Mouse (Mus musculus): ENCODE results near the gene Mllt1. TPM values are rescaled to one million over a fixed set of nuclear protein-coding genes. Genes with fewer than 3 reads are reported as not detected.
"Not testable (repeated sequence)": the region's sequence is repeated elsewhere in the genome, so short reads cannot be mapped to it uniquely, and the experiment has no call there.

Mllt1 gene
- polyA plus RNA-seq, 1 experiment, result 149 TPM

- no peak for DNase-seq (ENCODE audit: low read depth)
- TF ChIP-seq POLR2A (IDR thresholded peaks at IDR 0.05; ENCODE audit: borderline replicate concordance, extremely low read depth, insufficient read depth, insufficient read length, poor library complexity, severe bottlenecking), result no peak
- no peak for TF ChIP-seq CTCF (IDR thresholded peaks at IDR 0.05; ENCODE audit: borderline replicate concordance, extremely low read depth, insufficient read depth, insufficient read length)
Observed at GRCm38 (mm10) chr17:56934545-56935330, 477 bp downstream of the Mllt1 start.

- no peak for DNase-seq (ENCODE audit: low read depth)
- no peak for TF ChIP-seq CTCF (IDR thresholded peaks at IDR 0.05; ENCODE audit: borderline replicate concordance, extremely low read depth, insufficient read depth, insufficient read length)
- no peak for TF ChIP-seq POLR2A (IDR thresholded peaks at IDR 0.05; ENCODE audit: borderline replicate concordance, extremely low read depth, insufficient read depth, insufficient read length, poor library complexity, severe bottlenecking)
Observed at GRCm38 (mm10) chr17:56933395-56933794, 1.8 kb downstream of the Mllt1 start.

- no peak for DNase-seq (ENCODE audit: low read depth)
- TF ChIP-seq POLR2A (IDR thresholded peaks at IDR 0.05; ENCODE audit: borderline replicate concordance, extremely low read depth, insufficient read depth, insufficient read length, poor library complexity, severe bottlenecking) (no peak), CTCF (IDR thresholded peaks at IDR 0.05; ENCODE audit: borderline replicate concordance, extremely low read depth, insufficient read depth, insufficient read length) (no peak)
Observed at GRCm38 (mm10) chr17:56930026-56930425, 5.2 kb downstream of the Mllt1 start.

- TF ChIP-seq CTCF (IDR thresholded peaks at IDR 0.05; ENCODE audit: borderline replicate concordance, extremely low read depth, insufficient read depth, insufficient read length) (no peak), POLR2A (IDR thresholded peaks at IDR 0.05; ENCODE audit: borderline replicate concordance, extremely low read depth, insufficient read depth, insufficient read length, poor library complexity, severe bottlenecking) (no peak)
- no peak for DNase-seq (ENCODE audit: low read depth)
Observed at GRCm38 (mm10) chr17:56929530-56929929, 5.7 kb downstream of the Mllt1 start.

GRCm38 (mm10) chr17:56929101-56929500, 6.1 kb downstream of the Mllt1 start:
- no peak for TF ChIP-seq POLR2A (IDR thresholded peaks at IDR 0.05; ENCODE audit: borderline replicate concordance, extremely low read depth, insufficient read depth, insufficient read length, poor library complexity, severe bottlenecking)
- no peak for DNase-seq (ENCODE audit: low read depth)

- no peak for DNase-seq (ENCODE audit: low read depth)
- TF ChIP-seq POLR2A (IDR thresholded peaks at IDR 0.05; ENCODE audit: borderline replicate concordance, extremely low read depth, insufficient read depth, insufficient read length, poor library complexity, severe bottlenecking) (no peak), CTCF (IDR thresholded peaks at IDR 0.05; ENCODE audit: borderline replicate concordance, extremely low read depth, insufficient read depth, insufficient read length) (no peak)
Observed at GRCm38 (mm10) chr17:56925998-56926397, 9.2 kb downstream of the Mllt1 start.

GRCm38 (mm10) chr17:56919725-56920124, 15.5 kb downstream of the Mllt1 start:
- TF ChIP-seq POLR2A (IDR thresholded peaks at IDR 0.05; ENCODE audit: borderline replicate concordance, extremely low read depth, insufficient read depth, insufficient read length, poor library complexity, severe bottlenecking) (no peak), CTCF (IDR thresholded peaks at IDR 0.05; ENCODE audit: borderline replicate concordance, extremely low read depth, insufficient read depth, insufficient read length) (no peak)
- DNase-seq (ENCODE audit: low read depth), result no peak

GRCm38 (mm10) chr17:56917166-56917565, 18.0 kb downstream of the Mllt1 start:
- DNase-seq (ENCODE audit: low read depth), result no peak
- TF ChIP-seq POLR2A (IDR thresholded peaks at IDR 0.05; ENCODE audit: borderline replicate concordance, extremely low read depth, insufficient read depth, insufficient read length, poor library complexity, severe bottlenecking), result no peak

- DNase-seq (ENCODE audit: low read depth), result no peak
- TF ChIP-seq CTCF (IDR thresholded peaks at IDR 0.05; ENCODE audit: borderline replicate concordance, extremely low read depth, insufficient read depth, insufficient read length), result no peak
- no peak for TF ChIP-seq POLR2A (IDR thresholded peaks at IDR 0.05; ENCODE audit: borderline replicate concordance, extremely low read depth, insufficient read depth, insufficient read length, poor library complexity, severe bottlenecking)
Observed at GRCm38 (mm10) chr17:56913444-56913843, 21.8 kb downstream of the Mllt1 start.

GRCm38 (mm10) chr17:56913023-56913422, 22.2 kb downstream of the Mllt1 start:
- TF ChIP-seq POLR2A (IDR thresholded peaks at IDR 0.05; ENCODE audit: borderline replicate concordance, extremely low read depth, insufficient read depth, insufficient read length, poor library complexity, severe bottlenecking) (no peak), CTCF (IDR thresholded peaks at IDR 0.05; ENCODE audit: borderline replicate concordance, extremely low read depth, insufficient read depth, insufficient read length) (no peak)
- DNase-seq (ENCODE audit: low read depth), result no peak

- DNase-seq (ENCODE audit: low read depth), result not testable (repeated sequence)
Observed at GRCm38 (mm10) chr17:56909764-56910163, 25.5 kb downstream of the Mllt1 start.

- DNase-seq (ENCODE audit: low read depth), result no peak
- TF ChIP-seq CTCF (IDR thresholded peaks at IDR 0.05; ENCODE audit: borderline replicate concordance, extremely low read depth, insufficient read depth, insufficient read length), result no peak
- TF ChIP-seq POLR2A (IDR thresholded peaks at IDR 0.05; ENCODE audit: borderline replicate concordance, extremely low read depth, insufficient read depth, insufficient read length, poor library complexity, severe bottlenecking), result no peak
Observed at GRCm38 (mm10) chr17:56907887-56908286, 27.3 kb downstream of the Mllt1 start.

Data from brain, embryonic 14.5 days (tissue).